Mouse (Mus musculus) CD4-positive naive resting alpha-beta T cell, adult 76 days (primary cell): ENCODE data around the gene Fam71b. TPM values are rescaled to one million over a fixed set of nuclear protein-coding genes. Genes with fewer than 3 reads are reported as not detected.

Experiments used
- total RNA-seq: library from RNA; stranded (reverse); gene quantifications from one replicate; pipeline ENCODE4 v1.2.4, GENCODE M21; 2023

Gene Fam71b
- total RNA-seq: not detected

GRCm38 (mm10) chr11:46396167-46396859 is at the start of gene Fam71b:
Gene Fam71b, plus strand, starts transcription at chr11:46396559.

GRCm38 (mm10) chr11:46389336-46390117 is 6.8 kb upstream of the Fam71b start, which contains the start of gene Itk:
Gene Itk, minus strand, starts transcription at chr11:46389515.

DNA sequence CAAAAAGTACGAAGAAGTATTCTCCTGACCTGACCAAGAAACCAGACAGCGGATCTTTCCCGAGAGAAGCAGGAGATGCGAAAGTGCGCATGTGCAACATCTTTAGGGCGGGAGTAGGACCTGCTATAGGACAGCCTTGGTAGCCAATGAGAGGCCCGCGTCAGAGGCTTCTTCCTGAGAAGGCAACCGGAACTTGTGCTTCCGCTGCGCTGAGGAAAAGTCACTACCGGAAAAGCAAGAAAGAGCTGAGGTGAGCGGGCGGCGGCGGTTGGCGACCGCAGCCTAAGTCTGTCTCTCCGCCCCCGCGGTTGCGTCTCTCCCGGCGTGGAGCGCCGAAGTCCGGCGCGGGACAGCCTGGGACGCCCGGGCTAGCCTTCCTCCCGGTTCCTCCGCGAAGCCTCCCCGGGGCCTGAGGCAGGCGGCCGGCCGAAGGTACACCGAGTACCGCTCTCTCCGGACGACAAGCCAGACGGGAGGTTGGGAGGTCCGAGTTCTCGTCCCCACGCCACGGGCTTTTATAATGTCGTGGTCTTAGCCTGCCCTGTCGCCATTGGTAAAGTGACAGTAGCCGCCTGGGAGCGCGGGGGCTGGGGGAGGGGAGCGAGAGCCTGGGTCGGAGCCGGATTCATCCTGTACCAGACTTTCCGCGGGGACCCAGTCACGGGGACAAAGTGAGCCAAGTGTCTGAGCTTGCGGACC is 40.5 kb downstream of the Fam71b start, which contains the start of gene Med7:
TSS of gene Med7 (plus strand) at position 166 of the 699 bp plus-strand sequence.

DNA sequence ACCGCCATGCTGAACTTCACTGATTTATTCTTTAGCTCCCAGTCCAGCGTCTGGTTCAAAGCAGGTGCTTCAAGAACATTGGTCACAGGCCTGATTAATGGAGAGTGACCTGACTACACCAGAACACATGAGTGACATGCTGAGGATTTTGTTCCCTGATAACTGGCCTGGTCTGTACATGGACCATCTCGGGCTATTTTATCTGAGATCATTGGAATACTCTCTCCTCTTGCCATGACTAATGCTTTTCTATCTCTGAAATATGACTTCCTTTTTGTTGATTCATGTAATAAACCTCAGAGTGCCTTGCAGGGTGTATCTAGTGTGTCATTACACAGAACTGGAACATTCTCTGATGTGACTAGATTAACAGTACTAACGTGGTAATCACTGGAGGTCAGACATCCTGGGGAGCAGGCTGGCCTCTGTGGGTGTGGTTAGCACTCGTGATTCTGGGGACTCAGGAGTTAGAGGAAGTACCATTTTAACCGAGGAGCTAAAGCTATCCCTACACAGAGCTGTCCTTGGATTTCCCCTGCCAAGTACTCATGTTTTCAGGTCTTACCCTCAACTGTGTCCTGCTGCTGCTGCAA is 58.2 kb downstream of the Fam71b start, which contains the start of gene Havcr2:
TSS of gene Havcr2 (plus strand) at position 483 of the 593 bp plus-strand sequence.

Other genes starting within 250 kb of the Fam71b start
- 0.15 TPM for gene Nipal4, start 230.1 kb upstream of the Fam71b start, total RNA-seq
- not detected for gene Fndc9, start 161.0 kb upstream of the Fam71b start, total RNA-seq
- 173 TPM for gene Cyfip2, start 83.7 kb upstream of the Fam71b start, total RNA-seq
- 707 TPM for gene Itk, start 7.0 kb upstream of the Fam71b start, total RNA-seq
- gene Med7, start 40.4 kb downstream of the Fam71b start, total RNA-seq: 42.3 TPM
- gene Havcr2, start 58.4 kb downstream of the Fam71b start, total RNA-seq: 2.0 TPM
- not detected for gene Gm12169, start 127.7 kb downstream of the Fam71b start, total RNA-seq
- not detected for gene BC053393, start 175.0 kb downstream of the Fam71b start, total RNA-seq
- gene Dppa1, start 232.7 kb downstream of the Fam71b start, total RNA-seq: not detected